Mouse (Mus musculus) fibroblast of lung, adult 2 months (primary cell): ENCODE results near the gene Tcea3.

Experiments
- DNase-seq: peaks from one replicate; pipeline ENCODE4 v3.0.0-alpha.2; 2011; ENCODE audit warnings: low read depth

Tcea3 gene

GRCm38 (mm10) chr4:136282621-136283480, 35.3 kb downstream of the Tcea3 start:
- DNase-seq: no peak

GRCm38 (mm10) chr4:136283783-136284182, 36.3 kb downstream of the Tcea3 start:
- DNase-seq: no peak

- peak; percentile 35 for DNase-seq
These were observed 36.9 kb downstream of the Tcea3 start, which contains the start of gene Zfp46 for GRCm38 (mm10) chr4:136284455-136284854. Gene Zfp46 (plus strand): TSS chr4:136284683.

GRCm38 (mm10) chr4:136284891-136285290, 37.4 kb downstream of the Tcea3 start:
- no peak for DNase-seq

- peak; percentile 88 for DNase-seq
These were observed 37.9 kb downstream of the Tcea3 start for GRCm38 (mm10) chr4:136285348-136285810.

GRCm38 (mm10) chr4:136285811-136286371, 38.4 kb downstream of the Tcea3 start:
- DNase-seq: peak; percentile 95

GRCm38 (mm10) chr4:136289918-136290780, 42.6 kb downstream of the Tcea3 start:
- DNase-seq: no peak

GRCm38 (mm10) chr4:136290781-136291595, 43.5 kb downstream of the Tcea3 start:
- DNase-seq: no peak

GRCm38 (mm10) chr4:136291692-136292091, 44.2 kb downstream of the Tcea3 start:
- DNase-seq: no peak

GRCm38 (mm10) chr4:136295941-136296340, 48.4 kb downstream of the Tcea3 start:
- no peak for DNase-seq

- DNase-seq: no peak
These were observed 54.9 kb downstream of the Tcea3 start for GRCm38 (mm10) chr4:136302462-136302861.

GRCm38 (mm10) chr4:136304181-136304580, 56.7 kb downstream of the Tcea3 start:
- DNase-seq: no peak

- no peak for DNase-seq
These were observed 60.8 kb downstream of the Tcea3 start for GRCm38 (mm10) chr4:136308355-136308754.

GRCm38 (mm10) chr4:136309780-136310179, 62.3 kb downstream of the Tcea3 start:
- no peak for DNase-seq

GRCm38 (mm10) chr4:136310229-136311041, 62.9 kb downstream of the Tcea3 start, which contains the start of gene Hnrnpr:
Gene Hnrnpr (plus strand): TSS chr4:136310942.
- DNase-seq: peak; percentile 89

- DNase-seq: no peak
These were observed 63.8 kb downstream of the Tcea3 start for GRCm38 (mm10) chr4:136311042-136311999.

- no peak for DNase-seq
These were observed 65.1 kb downstream of the Tcea3 start for GRCm38 (mm10) chr4:136312616-136313015.

- no peak for DNase-seq
These were observed 70.1 kb downstream of the Tcea3 start for GRCm38 (mm10) chr4:136317667-136318066.

- DNase-seq: no peak
These were observed 72.5 kb downstream of the Tcea3 start for GRCm38 (mm10) chr4:136320016-136320415.
